Mouse (Mus musculus) G1E (cell line): Measurements from ENCODE around the gene Prpsap1.

Experiments
- CTCF ChIP-seq: IDR thresholded peaks from 2 replicates; pipeline ENCODE4 v1.5.1; 2012; ENCODE audit warnings: low read depth, low read length, inconsistent platforms, mixed read lengths
- GATA1 ChIP-seq: IDR thresholded peaks from 2 replicates; pipeline ENCODE4 v1.6.1; 2012; ENCODE audit warnings: borderline replicate concordance, low read length, inconsistent platforms, mixed read lengths
- POLR2AphosphoS5 ChIP-seq: IDR thresholded peaks from 2 replicates; pipeline ENCODE4 v1.6.1; 2012; ENCODE audit warnings: low read depth, low read length, inconsistent platforms; ENCODE audit not compliant: insufficient replicate concordance

DNA sequence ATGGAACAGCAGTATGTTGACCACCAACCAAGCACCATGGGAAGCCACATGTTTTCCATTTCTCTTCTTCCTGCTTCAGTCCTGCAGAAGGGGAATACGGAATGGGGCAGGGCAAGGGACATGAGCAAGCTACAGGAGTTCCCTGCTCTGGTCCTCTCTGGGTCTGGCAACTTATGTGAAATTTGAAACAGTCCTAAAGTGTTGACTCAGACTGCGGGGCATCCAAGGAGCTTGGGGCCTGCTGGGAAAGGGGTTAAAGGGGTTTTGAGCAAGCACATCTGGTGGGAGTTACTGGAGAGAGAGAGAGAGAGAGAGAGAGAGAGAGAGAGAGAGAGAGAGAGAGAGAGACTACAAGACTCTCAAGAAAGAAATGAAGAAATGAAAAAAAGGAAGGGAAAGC, 14.7 kb upstream of the Prpsap1 start:
- TF ChIP-seq CTCF (no peak), POLR2AphosphoS5 (no peak), GATA1 (no peak)
